Mouse (Mus musculus) stomach, embryonic 14.5 days (tissue): ENCODE results near the gene Cnih2. TPM values are rescaled to one million over a fixed set of nuclear protein-coding genes. Genes with fewer than 3 reads are reported as not detected.

Experiments
- ATAC-seq: fragments of 200-750 bp; cut with Nextera tagmentation; 2 replicates; pipeline ENCODE4 v1.8.0; 2017; ENCODE audit warnings: low read depth, moderate TSS enrichment; ENCODE audit not compliant: insufficient number of reproducible peaks, insufficient read depth, low FRiP score
- H3K27ac ChIP-seq: fragments of 300-500 bp; sonication (generic); 2 replicates; pipeline ENCODE4 v1.5.1; 2014; ENCODE audit warnings: mild to moderate bottlenecking, low read length, moderate library complexity, mixed read lengths
- H3K27me3 ChIP-seq: fragments of 300-500 bp; sonication (generic); 2 replicates; pipeline ENCODE4 v1.6.1; 2014; ENCODE audit warnings: low read length, control low read depth, mixed read lengths; ENCODE audit not compliant: control insufficient read depth, insufficient read depth
- H3K36me3 ChIP-seq: fragments of 300-500 bp; sonication (generic); 2 replicates; pipeline ENCODE4 v1.6.1; 2014; ENCODE audit warnings: mild to moderate bottlenecking, control low read depth, low read length, moderate library complexity, mixed read lengths; ENCODE audit not compliant: control insufficient read depth, insufficient read depth
- H3K4me1 ChIP-seq: fragments of 300-500 bp; sonication (generic); 2 replicates; pipeline ENCODE4 v1.6.1; 2014; ENCODE audit warnings: low read length, control low read depth, mixed read lengths; ENCODE audit not compliant: control insufficient read depth, insufficient read depth
- H3K4me2 ChIP-seq: fragments of 300-500 bp; sonication (generic); replicated peaks from 2 replicates; pipeline ENCODE4 v1.6.1; 2014; ENCODE audit warnings: low read depth, low read length, control low read depth
- H3K4me3 ChIP-seq: fragments of 300-500 bp; sonication (generic); 2 replicates; pipeline ENCODE4 v1.5.1; 2014; ENCODE audit warnings: low read depth, low read length, control low read depth
- H3K9ac ChIP-seq: fragments of 300-500 bp; sonication (generic); replicated peaks from 2 replicates; pipeline ENCODE4 v1.6.1; 2014; ENCODE audit warnings: low read depth, mild to moderate bottlenecking, control low read depth, low read length, moderate library complexity, mixed read lengths
- H3K9me3 ChIP-seq: fragments of 300-500 bp; sonication (generic); 2 replicates; pipeline ENCODE4 v1.6.1; 2016; ENCODE audit warnings: low read depth, low read length, control low read depth; ENCODE audit not compliant: control insufficient read depth
- WGBS: fragments of 180-500 bp; shearing (Covaris S2); extraction: QIAGEN DNeasy Blood & Tissue Kit; methylation state at CpG from one replicate; pipeline ENCODE4 v1.1.7; 2014; 5-methylcytosine and 5-hydroxymethylcytosine counted together
- polyA plus RNA-seq: library from polyadenylated mRNA; unstranded; fragments of >200 nt; fragmentation: Nextera tagmentation; extraction: Ambion mirVana; gene quantifications from 2 replicates; pipeline ENCODE4 v1.2.1, GENCODE M21; 2014

Gene Cnih2
- polyA plus RNA-seq, 1 experiment from 2014 or later: 25.8 TPM

DNA sequence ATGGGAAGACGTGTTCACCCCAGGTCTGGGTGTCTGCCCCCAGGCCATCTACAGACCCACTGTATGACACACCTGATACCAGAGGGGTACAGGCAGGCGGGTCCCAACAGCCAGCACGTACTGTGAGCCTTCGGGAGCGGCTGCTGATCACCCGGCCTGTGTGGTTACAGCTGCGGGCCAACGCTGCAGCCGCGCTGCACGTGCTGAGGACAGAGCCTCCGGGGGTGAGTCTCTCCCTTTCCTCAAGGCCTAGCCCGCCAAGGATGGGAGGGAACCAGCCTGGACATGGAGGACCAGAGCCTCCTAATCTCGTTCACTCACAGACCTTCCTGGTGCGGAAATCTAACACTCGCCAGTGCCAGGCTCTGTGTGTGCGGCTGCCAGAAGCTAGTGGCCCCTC is 47.3 kb downstream of the Cnih2 start:
- Histone ChIP-seq H3K4me2 (peak overlapping the region; percentile 49), H3K27ac (no peak overlapping the region), H3K4me1 (peaks cover 10% of the 10 kb centered on the region; the same call in 1 of the 2 replicates), H3K36me3 (peaks cover 7% of the 10 kb centered on the region; the same call in 1 of the 2 replicates), H3K27me3 (0 out of 2 replicates have a peak, but pooled peaks cover 8% of the 10 kb centered on the region), H3K4me3 (peak overlapping the region; percentile 24), H3K9me3 (no peaks in the 10 kb centered on the region), H3K9ac (no peak overlapping the region; the same call in 1 of the 2 replicates)
- peak; percentile 43 for ATAC-seq
- 8% methylated on average over 17 of the region's 17 CpGs for WGBS

DNA sequence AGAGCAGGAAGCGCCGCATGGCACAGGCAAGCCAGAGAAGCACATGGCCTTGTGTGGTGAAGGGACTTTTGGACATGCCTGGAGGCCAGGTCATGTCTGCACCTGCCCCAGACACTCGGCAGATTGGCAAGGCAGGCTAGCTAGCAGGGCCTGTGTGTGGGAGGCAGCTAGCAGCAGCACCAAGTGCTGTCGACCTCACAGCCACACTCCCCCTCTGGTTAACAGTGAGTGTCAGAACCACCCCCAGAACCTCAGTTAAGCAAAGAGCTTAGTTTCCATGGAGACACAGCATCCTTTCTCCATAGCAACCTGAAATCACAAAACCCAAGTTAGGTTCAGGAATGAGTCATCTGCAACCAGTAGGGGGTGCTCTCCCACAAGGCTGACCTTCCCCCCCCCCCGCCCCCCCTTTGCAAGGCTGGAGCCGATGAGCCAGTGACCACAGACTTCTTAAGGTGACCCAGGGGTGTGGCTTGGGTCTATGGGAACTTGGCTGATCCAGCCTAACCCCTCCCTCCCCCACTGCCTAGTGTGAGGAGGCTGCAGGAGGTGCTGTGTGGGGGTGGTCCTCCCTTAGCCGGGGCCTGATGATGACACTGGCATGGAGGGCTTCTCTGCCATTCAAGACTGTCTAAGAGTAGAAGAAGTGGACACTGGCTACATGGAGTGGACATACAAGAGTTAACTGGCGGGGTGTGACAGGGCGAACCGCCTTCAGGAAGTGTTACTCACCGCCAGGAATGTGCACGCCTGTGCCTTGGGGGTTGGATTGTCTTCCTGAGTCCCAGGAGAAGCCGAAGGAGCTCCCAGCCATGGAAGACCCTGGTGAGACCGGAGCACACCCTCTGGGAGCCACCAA is 48.0 kb downstream of the Cnih2 start, which contains the start of gene Rin1:
Gene Rin1, plus strand, starts transcription at position 435 of the 859 bp plus-strand sequence.
- 0 out of 2 replicates have a peak, but pooled peaks cover 8% of the 10 kb centered on the region for H3K27me3 ChIP-seq
- H3K4me2 ChIP-seq: peak within 1 kb of the TSS; percentile 49
- H3K36me3 ChIP-seq: peaks cover 7% of the 10 kb centered on the region; the same call in 1 of the 2 replicates
- no peak within 1 kb of the TSS; the same call in 1 of the 2 replicates for H3K9ac ChIP-seq
- no peaks in the 10 kb centered on the region for H3K9me3 ChIP-seq
- peaks cover 10% of the 10 kb centered on the region; the same call in 1 of the 2 replicates for H3K4me1 ChIP-seq
- peak; percentile 61 for ATAC-seq
- H3K4me3 ChIP-seq: peak within 1 kb of the TSS; percentile 24
- no peak within 1 kb of the TSS for H3K27ac ChIP-seq
- WGBS: 15% methylated on average over 14 of the region's 14 CpGs

GRCm38 (mm10) chr19:5049325-5049724 is 49.0 kb downstream of the Cnih2 start:
- Histone ChIP-seq H3K9me3 (no peaks in the 10 kb centered on the region), H3K27me3 (0 out of 2 replicates have a peak, but pooled peaks cover 8% of the 10 kb centered on the region), H3K4me2 (no peak overlapping the region), H3K9ac (no peak overlapping the region), H3K36me3 (peaks cover 7% of the 10 kb centered on the region; the same call in 1 of the 2 replicates), H3K4me3 (no peak overlapping the region), H3K4me1 (peaks cover 10% of the 10 kb centered on the region; the same call in 1 of the 2 replicates), H3K27ac (no peak overlapping the region)
- ATAC-seq: no peak
- WGBS: 87% methylated on average over 6 of the region's 6 CpGs

DNA sequence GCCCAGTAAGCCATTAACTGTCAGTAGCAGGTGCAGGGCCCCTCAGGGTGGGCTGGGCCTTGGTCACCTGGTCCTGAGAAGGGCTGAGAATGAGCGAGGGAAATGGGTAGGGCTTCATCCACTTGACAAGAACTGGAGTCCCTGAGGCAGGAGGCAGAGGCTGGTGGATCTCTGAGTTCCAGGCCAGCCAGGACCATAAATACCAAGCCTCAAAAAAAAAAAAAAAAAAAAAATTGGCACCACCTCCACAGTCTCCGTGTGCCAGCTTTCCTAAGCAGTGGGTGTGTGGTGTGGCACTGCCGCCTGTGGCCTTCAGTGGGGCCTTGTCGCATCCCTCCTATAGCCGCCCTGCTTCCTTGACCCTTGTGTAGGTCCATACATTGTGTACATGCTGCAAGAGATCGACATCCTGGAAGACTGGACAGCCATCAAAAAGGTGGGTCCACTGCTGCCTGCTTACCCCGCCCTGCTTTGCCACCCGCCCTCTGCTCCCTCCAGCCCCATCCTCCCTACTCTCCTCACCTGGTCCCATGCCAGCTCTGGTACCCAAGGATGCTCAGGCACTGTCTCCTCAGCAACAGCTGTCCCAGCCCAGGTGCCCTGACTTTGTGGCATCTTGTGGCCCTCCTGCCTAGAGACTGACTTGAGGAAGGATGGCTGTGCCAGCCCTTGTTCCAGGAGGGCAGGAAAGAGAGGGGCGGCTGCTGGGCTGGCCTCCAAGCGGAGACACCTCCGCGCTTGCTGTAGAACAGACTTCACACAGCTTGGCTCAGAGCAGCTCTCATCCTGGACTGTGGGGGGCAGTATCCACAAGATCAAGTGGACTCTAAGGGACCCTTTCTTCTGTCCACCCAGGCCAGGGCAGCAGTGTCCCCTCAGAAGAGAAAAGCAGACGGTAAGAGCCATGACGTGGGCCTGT is 49.9 kb downstream of the Cnih2 start:
- Histone ChIP-seq H3K4me1 (peaks cover 10% of the 10 kb centered on the region; the same call in 1 of the 2 replicates), H3K9me3 (no peaks in the 10 kb centered on the region), H3K36me3 (peaks cover 8% of the 10 kb centered on the region; the same call in 1 of the 2 replicates), H3K4me3 (no peak overlapping the region), H3K27me3 (0 out of 2 replicates have a peak, but pooled peaks cover 6% of the 10 kb centered on the region), H3K27ac (no peak overlapping the region), H3K9ac (no peak overlapping the region), H3K4me2 (no peak overlapping the region)
- 86% methylated on average over 14 of the region's 14 CpGs for WGBS
- no peak for ATAC-seq

- peaks cover 20% of the 10 kb centered on the region for H3K4me1 ChIP-seq
- no peak overlapping the region for H3K4me2 ChIP-seq
- no peaks in the 10 kb centered on the region for H3K27me3 ChIP-seq
- ATAC-seq: no peak
- no peak overlapping the region for H3K27ac ChIP-seq
- 83% methylated on average over 4 of the region's 4 CpGs for WGBS
- H3K9ac ChIP-seq: no peak overlapping the region
- peaks cover 11% of the 10 kb centered on the region; the same call in 1 of the 2 replicates for H3K36me3 ChIP-seq
- H3K9me3 ChIP-seq: no peaks in the 10 kb centered on the region
- H3K4me3 ChIP-seq: no peak overlapping the region
Measured at GRCm38 (mm10) chr19:5045531-5045930, 52.8 kb downstream of the Cnih2 start.

Other genes starting within 250 kb of the Cnih2 start
- 22.7 and 30.0 TPM in 2 replicates for gene Ctsf, start 243.4 kb downstream of the Cnih2 start, polyA plus RNA-seq
- 1.8 and 2.1 TPM in 2 replicates for gene Actn3, start 220.6 kb downstream of the Cnih2 start, polyA plus RNA-seq
- 9.9 and 10.2 TPM in 2 replicates for gene Zdhhc24, start 219.9 kb downstream of the Cnih2 start, polyA plus RNA-seq
- 4.0 and 6.4 TPM in 2 replicates for gene Bbs1, start 191.9 kb downstream of the Cnih2 start, polyA plus RNA-seq
- gene Dpp3, start 170.2 kb downstream of the Cnih2 start, polyA plus RNA-seq: 90.1 and 93.8 TPM in 2 replicates
- gene Peli3, start 155.4 kb downstream of the Cnih2 start, polyA plus RNA-seq: 1.5 and 1.6 TPM in 2 replicates
- gene Mrpl11, start 136.4 kb downstream of the Cnih2 start, polyA plus RNA-seq: 107 and 115 TPM in 2 replicates
- 0.26 and 0.50 TPM in 2 replicates for gene Npas4, start 108.2 kb downstream of the Cnih2 start, polyA plus RNA-seq
- 3.5 and 4.7 TPM in 2 replicates for gene Slc29a2, start 74.7 kb downstream of the Cnih2 start, polyA plus RNA-seq
- gene B4gat1, start 59.7 kb downstream of the Cnih2 start, polyA plus RNA-seq: 40.5 and 45.4 TPM in 2 replicates
- gene AC124502.3, start 59.6 kb downstream of the Cnih2 start, polyA plus RNA-seq: 0.55 and 1.8 TPM in 2 replicates
- gene Brms1, start 57.2 kb downstream of the Cnih2 start, polyA plus RNA-seq: 43.4 and 45.3 TPM in 2 replicates
- gene Rin1, start 48.0 kb downstream of the Cnih2 start, polyA plus RNA-seq: 2.4 and 3.3 TPM in 2 replicates
- gene Cd248, start 30.4 kb downstream of the Cnih2 start, polyA plus RNA-seq: 88.3 and 90.1 TPM in 2 replicates
- 6.4 and 7.7 TPM in 2 replicates for gene Tmem151a, start 13.0 kb downstream of the Cnih2 start, polyA plus RNA-seq
- 112 and 117 TPM in 2 replicates for gene Yif1a, start 10.0 kb downstream of the Cnih2 start, polyA plus RNA-seq
- 253 TPM in 2 replicates for gene Rab1b, start 8.6 kb upstream of the Cnih2 start, polyA plus RNA-seq
- 15.7 and 15.9 TPM in 2 replicates for gene Klc2, start 20.0 kb upstream of the Cnih2 start, polyA plus RNA-seq
- gene Pacs1, start 174.6 kb upstream of the Cnih2 start, polyA plus RNA-seq: 23.5 and 23.7 TPM in 2 replicates
- 325 and 343 TPM in 2 replicates for gene Sf3b2, start 196.9 kb upstream of the Cnih2 start, polyA plus RNA-seq
- 3.1 and 3.3 TPM in 2 replicates for gene Gal3st3, start 199.8 kb upstream of the Cnih2 start, polyA plus RNA-seq
- gene Catsper1, start 237.2 kb upstream of the Cnih2 start, polyA plus RNA-seq: not detected in 2 replicates